Mouse (Mus musculus): ENCODE data around the gene Nol9. TPM values are rescaled to one million over a fixed set of nuclear protein-coding genes. Genes with fewer than 3 reads are reported as not detected.
"Not testable (repeated sequence)": the region's sequence is repeated elsewhere in the genome, so short reads cannot be mapped to it uniquely, and the experiment has no call there.

Gene Nol9
- polyA plus RNA-seq, 1 experiment from 2014 or later, result 37.7 TPM

GRCm38 (mm10) chr4:152019073-152019472, 20.0 kb upstream of the Nol9 start:
- Histone ChIP-seq H3K9me3 (no peaks in the 10 kb centered on the region), H3K27ac (no peak overlapping the region), H3K4me1 (replicated peaks) (peaks cover 13% of the 10 kb centered on the region), H3K4me3 (no peak overlapping the region), H3K27me3 (ENCODE audit: insufficient read depth, poor library complexity, severe bottlenecking) (no peaks in the 10 kb centered on the region), H3K36me3 (peaks cover 99% of the 10 kb centered on the region)
- 84% methylated on average over 6 of the region's 6 CpGs for WGBS
- no peak for DNase-seq (ENCODE audit: low spot score)

GRCm38 (mm10) chr4:152020024-152020423, 19.1 kb upstream of the Nol9 start:
- DNase-seq (ENCODE audit: low spot score), result no peak
- peaks cover 99% of the 10 kb centered on the region for H3K36me3 ChIP-seq
- no peak overlapping the region for H3K4me3 ChIP-seq
- WGBS, result 93% methylated on average over 21 of the region's 21 CpGs
- no peak overlapping the region for H3K27ac ChIP-seq
- H3K9me3 ChIP-seq, result no peaks in the 10 kb centered on the region
- peaks cover 22% of the 10 kb centered on the region for H3K4me1 ChIP-seq (replicated peaks)
- H3K27me3 ChIP-seq (ENCODE audit: insufficient read depth, poor library complexity, severe bottlenecking), result no peaks in the 10 kb centered on the region

GRCm38 (mm10) chr4:152021568-152022097, 17.5 kb upstream of the Nol9 start:
- H3K27me3 ChIP-seq (ENCODE audit: insufficient read depth, poor library complexity, severe bottlenecking), result no peaks in the 10 kb centered on the region
- WGBS, result 78% methylated on average over 12 of the region's 12 CpGs
- no peak overlapping the region for H3K27ac ChIP-seq
- H3K9me3 ChIP-seq, result no peaks in the 10 kb centered on the region
- peaks cover 38% of the 10 kb centered on the region for H3K4me1 ChIP-seq (replicated peaks)
- H3K36me3 ChIP-seq, result peaks cover 93% of the 10 kb centered on the region
- DNase-seq (ENCODE audit: low spot score), result no peak
- no peak overlapping the region for H3K4me3 ChIP-seq

GRCm38 (mm10) chr4:152022506-152022905, 16.6 kb upstream of the Nol9 start:
- Histone ChIP-seq H3K36me3 (peaks cover 86% of the 10 kb centered on the region), H3K4me1 (replicated peaks) (peaks cover 46% of the 10 kb centered on the region), H3K9me3 (no peaks in the 10 kb centered on the region), H3K27ac (no peak overlapping the region), H3K4me3 (no peak overlapping the region), H3K27me3 (ENCODE audit: insufficient read depth, poor library complexity, severe bottlenecking) (no peaks in the 10 kb centered on the region)
- DNase-seq (ENCODE audit: low spot score), result no peak
- 89% methylated on average over 8 of the region's 8 CpGs for WGBS

GRCm38 (mm10) chr4:152024525-152024924, 14.6 kb upstream of the Nol9 start:
- peaks cover 66% of the 10 kb centered on the region for H3K36me3 ChIP-seq
- DNase-seq (ENCODE audit: low spot score), result no peak
- 0 out of 2 replicates have a peak overlapping the region, but pooled peaks have one; percentile 2 for H3K4me3 ChIP-seq
- 94% methylated on average over 11 of the region's 11 CpGs for WGBS
- H3K9me3 ChIP-seq, result no peaks in the 10 kb centered on the region
- H3K27ac ChIP-seq, result no peak overlapping the region
- H3K4me1 ChIP-seq (replicated peaks), result peaks cover 64% of the 10 kb centered on the region
- no peaks in the 10 kb centered on the region for H3K27me3 ChIP-seq (ENCODE audit: insufficient read depth, poor library complexity, severe bottlenecking)

GRCm38 (mm10) chr4:152026751-152027508, 12.2 kb upstream of the Nol9 start:
- peaks cover 83% of the 10 kb centered on the region for H3K4me1 ChIP-seq (replicated peaks)
- H3K27ac ChIP-seq, result peak overlapping the region; percentile 92
- H3K36me3 ChIP-seq, result peaks cover 42% of the 10 kb centered on the region
- H3K4me3 ChIP-seq, result peak overlapping the region; percentile 95
- H3K9me3 ChIP-seq, result no peaks in the 10 kb centered on the region
- H3K27me3 ChIP-seq (ENCODE audit: insufficient read depth, poor library complexity, severe bottlenecking), result peaks cover 4% of the 10 kb centered on the region; the same call in 1 of the 2 replicates
- no peak for DNase-seq (ENCODE audit: low spot score)
- 2% methylated on average over 41 of the region's 41 CpGs for WGBS

GRCm38 (mm10) chr4:152027524-152027923, 11.6 kb upstream of the Nol9 start, which contains the start of gene Zbtb48:
Zbtb48 (minus strand) TSS chr4:152027671.
- Histone ChIP-seq H3K9me3 (no peaks in the 10 kb centered on the region), H3K36me3 (peaks cover 36% of the 10 kb centered on the region), H3K4me1 (replicated peaks) (peaks cover 88% of the 10 kb centered on the region), H3K4me3 (peak within 1 kb of the TSS; percentile 95), H3K27ac (peak within 1 kb of the TSS; percentile 92), H3K27me3 (ENCODE audit: insufficient read depth, poor library complexity, severe bottlenecking) (peaks cover 10% of the 10 kb centered on the region; the same call in 1 of the 2 replicates)
- under 1% methylated on average over 35 of the region's 35 CpGs for WGBS
- peak; percentile 96 for DNase-seq (ENCODE audit: low spot score)

GRCm38 (mm10) chr4:152028456-152028855, 10.7 kb upstream of the Nol9 start:
- DNase-seq (ENCODE audit: low spot score), result no peak
- Histone ChIP-seq H3K9me3 (no peaks in the 10 kb centered on the region), H3K27me3 (ENCODE audit: insufficient read depth, poor library complexity, severe bottlenecking) (peaks cover 15% of the 10 kb centered on the region; the same call in 1 of the 2 replicates), H3K27ac (no peak overlapping the region), H3K4me1 (replicated peaks) (peaks cover 87% of the 10 kb centered on the region), H3K36me3 (peaks cover 26% of the 10 kb centered on the region), H3K4me3 (peak overlapping the region; percentile 95)
- WGBS, result 66% methylated on average over 15 of the region's 15 CpGs

GRCm38 (mm10) chr4:152029087-152029486, 10.0 kb upstream of the Nol9 start:
- DNase-seq (ENCODE audit: low spot score), result no peak

GRCm38 (mm10) chr4:152029997-152030396, 9.1 kb upstream of the Nol9 start:
- peaks cover 73% of the 10 kb centered on the region for H3K4me1 ChIP-seq (replicated peaks)
- H3K9me3 ChIP-seq, result no peaks in the 10 kb centered on the region
- WGBS, result 66% methylated on average over 4 of the region's 4 CpGs
- H3K4me3 ChIP-seq, result peak overlapping the region; percentile 20; the same call in 1 of the 2 replicates
- H3K36me3 ChIP-seq, result peaks cover 11% of the 10 kb centered on the region
- H3K27ac ChIP-seq, result peak overlapping the region; percentile 40; the same call in 1 of the 2 replicates
- no peak for DNase-seq (ENCODE audit: low spot score)
- H3K27me3 ChIP-seq (ENCODE audit: insufficient read depth, poor library complexity, severe bottlenecking), result peaks cover 17% of the 10 kb centered on the region; the same call in 1 of the 2 replicates

More at GRCm38 (mm10) chr4:152029087-152029486, 10.0 kb upstream of the Nol9 start:
- Histone ChIP-seq H3K27me3 (ENCODE audit: insufficient read depth, poor library complexity, severe bottlenecking) (peaks cover 17% of the 10 kb centered on the region; the same call in 1 of the 2 replicates), H3K9me3 (no peaks in the 10 kb centered on the region), H3K4me1 (replicated peaks) (peaks cover 82% of the 10 kb centered on the region), H3K4me3 (peak overlapping the region; percentile 95; the same call in 1 of the 2 replicates), H3K27ac (no peak overlapping the region), H3K36me3 (peaks cover 20% of the 10 kb centered on the region)
- 41% methylated on average over 5 of the region's 5 CpGs for WGBS

- no peak for DNase-seq (ENCODE audit: low spot score)
- H3K27ac ChIP-seq, result no peak overlapping the region
- no peaks in the 10 kb centered on the region for H3K9me3 ChIP-seq
- 90% methylated on average over 13 of the region's 13 CpGs for WGBS
- H3K27me3 ChIP-seq (ENCODE audit: insufficient read depth, poor library complexity, severe bottlenecking), result peaks cover 17% of the 10 kb centered on the region; the same call in 1 of the 2 replicates
- H3K36me3 ChIP-seq, result no peaks in the 10 kb centered on the region
- H3K4me3 ChIP-seq, result no peak overlapping the region
- peaks cover 44% of the 10 kb centered on the region for H3K4me1 ChIP-seq (replicated peaks)
Observed at GRCm38 (mm10) chr4:152032922-152033321, 6.2 kb upstream of the Nol9 start.

GRCm38 (mm10) chr4:152036464-152036863, 2.7 kb upstream of the Nol9 start:
- WGBS, result 90% methylated on average over 6 of the region's 6 CpGs
- DNase-seq (ENCODE audit: low spot score); H3K36me3 ChIP-seq: not testable (repeated sequence)

More at GRCm38 (mm10) chr4:152036464-152036863, 2.7 kb upstream of the Nol9 start:
- peaks cover 40% of the 10 kb centered on the region for H3K4me1 ChIP-seq (replicated peaks)
- not testable (repeated sequence) for H3K4me3 ChIP-seq, H3K27ac ChIP-seq, H3K9me3 ChIP-seq
- peaks cover 17% of the 10 kb centered on the region; the same call in 1 of the 2 replicates for H3K27me3 ChIP-seq (ENCODE audit: insufficient read depth, poor library complexity, severe bottlenecking)
